Comparison of ENCODE assay signal across 27 mouse cellular contexts in genomic region chr3:56280330-56280957, GRCm38 (mm10).
DNase-seq lines count a peak whose midpoint lies in the region; ATAC-seq and TF ChIP-seq lines count a peak whose summit lies in the region.
"Had no signal": no experiment of that assay in that cellular context is flagged by ENCODE, and none has a peak within 500 bp of the region (broad histone marks: within the 10 kb centered on the region; RNA-seq: fewer than 3 reads in every experiment).

No protein-coding gene starts in this region.

- no peak for TF ChIP-seq CTCF in Patski (IDR thresholded peaks at IDR 0.05)

- no peaks in the 10 kb centered on the region for H3K4me1 ChIP-seq in embryonic facial prominence, embryonic 14.5 days (ENCODE audit: control insufficient read depth, insufficient read depth, low read length)
- H3K4me1 ChIP-seq in embryonic facial prominence, embryonic 10.5 days = no peaks in the 10 kb centered on the region
- H3K4me1 ChIP-seq in forebrain, embryonic 13.5 days = no peaks in the 10 kb centered on the region
- H3K4me1 ChIP-seq: embryonic facial prominence, embryonic 13.5 days; liver, embryonic 13.5 days; midbrain, embryonic 15.5 days had no signal

- no peak overlapping the region for H3K27ac ChIP-seq in embryonic facial prominence, embryonic 14.5 days (replicated peaks; ENCODE audit: low read depth, low read length)
- no peak overlapping the region for H3K27ac ChIP-seq in embryonic facial prominence, embryonic 10.5 days (replicated peaks)
- H3K27ac ChIP-seq in forebrain, embryonic 13.5 days = no peak overlapping the region
- H3K27ac ChIP-seq: embryonic facial prominence, embryonic 13.5 days; hindbrain, postnatal 0 days; liver, embryonic 13.5 days; midbrain, embryonic 15.5 days had no signal

- H3K9me3 ChIP-seq in embryonic facial prominence, embryonic 14.5 days (ENCODE audit: control insufficient read depth, low read length) = no peaks in the 10 kb centered on the region
- H3K9me3 ChIP-seq in embryonic facial prominence, embryonic 10.5 days = no peaks in the 10 kb centered on the region
- no peaks in the 10 kb centered on the region for H3K9me3 ChIP-seq in forebrain, embryonic 13.5 days (replicated peaks)
- H3K9me3 ChIP-seq: embryonic facial prominence, embryonic 13.5 days; liver, embryonic 13.5 days; megakaryocyte, embryonic 14.5 days; midbrain, embryonic 15.5 days had no signal

- H3K36me3 ChIP-seq in embryonic facial prominence, embryonic 14.5 days (ENCODE audit: control insufficient read depth, insufficient read depth, low read length) = no peaks in the 10 kb centered on the region
- H3K36me3 ChIP-seq in embryonic facial prominence, embryonic 10.5 days (replicated peaks) = no peaks in the 10 kb centered on the region
- no peaks in the 10 kb centered on the region for H3K36me3 ChIP-seq in forebrain, embryonic 13.5 days (ENCODE audit: poor library complexity, severe bottlenecking)
- H3K36me3 ChIP-seq: embryonic facial prominence, embryonic 13.5 days; G1E; liver, embryonic 13.5 days; midbrain, embryonic 15.5 days had no signal

- H3K4me3 ChIP-seq in embryonic facial prominence, embryonic 14.5 days (ENCODE audit: low read depth, low read length) = no peak overlapping the region
- no peak overlapping the region for H3K4me3 ChIP-seq in embryonic facial prominence, embryonic 10.5 days
- no peak overlapping the region for H3K4me3 ChIP-seq in forebrain, embryonic 13.5 days
- H3K4me3 ChIP-seq: embryonic facial prominence, embryonic 13.5 days; liver, embryonic 13.5 days; megakaryocyte, embryonic 14.5 days; midbrain, embryonic 15.5 days had no signal

- 71% methylated on average over 6 of the region's 6 CpGs for WGBS in embryonic facial prominence, embryonic 14.5 days
- WGBS in embryonic facial prominence, embryonic 10.5 days = 81% methylated on average over 6 of the region's 6 CpGs
- 85% methylated on average over 6 of the region's 6 CpGs for WGBS in forebrain, embryonic 13.5 days

- no peak for ATAC-seq in embryonic facial prominence, embryonic 14.5 days (ENCODE audit: low read depth)
- peak; percentile 47 for ATAC-seq in Patski
- peak; percentile 97 for ATAC-seq in granulocyte monocyte progenitor cell, adult 5-6 weeks (replicated peaks; ENCODE audit: poor library complexity, severe bottlenecking)
- no peak for ATAC-seq in forebrain, embryonic 13.5 days
- ATAC-seq: hindbrain, postnatal 0 days; intestine, embryonic 16.5 days; midbrain, embryonic 15.5 days had no signal

- no peaks in the 10 kb centered on the region for H3K27me3 ChIP-seq in embryonic facial prominence, embryonic 14.5 days (replicated peaks; ENCODE audit: control insufficient read depth, insufficient read depth, low read length)
- no peaks in the 10 kb centered on the region for H3K27me3 ChIP-seq in embryonic facial prominence, embryonic 10.5 days (replicated peaks; ENCODE audit: low read depth, poor library complexity, severe bottlenecking)
- H3K27me3 ChIP-seq in Patski = no peaks in the 10 kb centered on the region
- H3K27me3 ChIP-seq in forebrain, embryonic 13.5 days = no peaks in the 10 kb centered on the region
- H3K27me3 ChIP-seq: CH12.LX; embryonic facial prominence, embryonic 13.5 days; midbrain, embryonic 15.5 days had no signal

- POLR2A ChIA-PET in Patski (lab: Charles Lee) = no interaction called here

- no peak overlapping the region for H3K9ac ChIP-seq in embryonic facial prominence, embryonic 14.5 days (ENCODE audit: low read depth, low read length)
- H3K9ac ChIP-seq in forebrain, embryonic 13.5 days = no peak overlapping the region
- H3K9ac ChIP-seq: embryonic facial prominence, embryonic 13.5 days; liver, embryonic 13.5 days; lung, embryonic 14.5 days; midbrain, embryonic 15.5 days had no signal

- CTCF ChIA-PET in Patski (lab: Charles Lee) = interaction anchor here (1.8 to 2.3 kb wide), 2 partner anchors 10 to 18 kb away, joined by 3 to 8 read pairs; no protein-coding TSS in a partner anchor

- peak; percentile 53 for DNase-seq in embryonic facial prominence, embryonic 14.5 days (ENCODE audit: low spot score)
- DNase-seq in embryonic facial prominence, embryonic 10.5 days (ENCODE audit: low spot score) = no peak
- peak; percentile 35 for DNase-seq in 3134 (ENCODE audit: extremely low read depth, insufficient read length, low spot score)
- no peak for DNase-seq in Patski (ENCODE audit: low read depth, low spot score)
- DNase-seq in embryo, embryonic 9.5 days (ENCODE audit: extremely low spot score) = no peak
- DNase-seq in left cerebral cortex, adult 18-20 months (ENCODE audit: low spot score in 2 of 2) = no peak
- DNase-seq: adrenal gland, postnatal 36 days; cerebellum, adult 11 months; cerebellum, adult 9-11 months; kidney, adult 9 months; kidney, postnatal 25 days; layer of hippocampus, postnatal 36 days; liver, embryonic 13.5 days; lung, embryonic 14.5 days; right cerebral cortex, adult 18-20 months; right cerebral cortex, postnatal 4 days; thymus, postnatal 36 days had no signal

- H3K4me2 ChIP-seq in embryonic facial prominence, embryonic 14.5 days (ENCODE audit: low read depth, low read length) = no peak overlapping the region
- no peak overlapping the region for H3K4me2 ChIP-seq in forebrain, embryonic 13.5 days
- H3K4me2 ChIP-seq: embryonic facial prominence, embryonic 13.5 days; heart, embryonic 11.5 days; liver, embryonic 13.5 days; lung, embryonic 14.5 days; midbrain, embryonic 15.5 days had no signal

- in situ Hi-C loops in Patski (cut with MboI; ENCODE audit: low pct_unique_long_range_greater_than_20kb) = no loop called here

Comparison
In these comparisons a context has a peak if more than half of its experiments do, and no peak if none do; other contexts are left out.
1. DNase-seq: peak in embryonic facial prominence, embryonic 14.5 days (single experiment) and 3134 (single experiment); none in embryonic facial prominence, embryonic 10.5 days (single experiment), Patski (single experiment), embryo, embryonic 9.5 days (single experiment) and left cerebral cortex, adult 18-20 months (0 of 2).
2. ATAC-seq: peak in Patski (single experiment) and granulocyte monocyte progenitor cell, adult 5-6 weeks (single experiment); none in embryonic facial prominence, embryonic 14.5 days (single experiment) and forebrain, embryonic 13.5 days (single experiment).